Mouse (Mus musculus) cerebellum, postnatal 36 days (tissue): ENCODE measurements at regions not wholly inside any gene's neighbourhood (a gene's known extent, or its start where the extent isn't known, plus 50 kb on each side); places are given as distances from the start of the nearest gene placed in this dataset.

ENCODE experiments used
- DNase-seq, 2 experiments: peaks; one replicate each; pipeline ENCODE4 v3.0.0; 2021 to 2022; ENCODE audit warnings: mixed read lengths in 2 of 2

DNA sequence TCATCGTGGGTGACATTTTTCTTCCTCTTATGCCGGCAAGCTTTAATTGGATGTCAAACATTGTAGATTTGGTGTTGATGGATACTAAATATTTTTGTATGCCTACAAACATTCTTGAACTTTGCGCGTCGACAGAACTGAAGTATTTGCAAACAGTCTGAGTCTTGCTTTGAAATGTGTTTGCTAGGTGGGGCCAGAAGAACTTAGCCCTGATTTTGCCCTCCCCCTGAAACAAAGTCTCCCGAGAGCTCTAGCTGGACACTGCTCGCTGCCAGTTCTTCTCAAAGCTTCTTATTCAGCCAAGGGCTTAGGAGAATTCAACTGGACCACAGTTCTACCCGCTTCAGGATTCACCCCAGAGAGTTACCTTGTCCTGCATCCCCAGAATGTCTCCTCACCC lies 133.0 kb downstream of the Rpap3 start:
- DNase-seq, result no peak

DNA sequence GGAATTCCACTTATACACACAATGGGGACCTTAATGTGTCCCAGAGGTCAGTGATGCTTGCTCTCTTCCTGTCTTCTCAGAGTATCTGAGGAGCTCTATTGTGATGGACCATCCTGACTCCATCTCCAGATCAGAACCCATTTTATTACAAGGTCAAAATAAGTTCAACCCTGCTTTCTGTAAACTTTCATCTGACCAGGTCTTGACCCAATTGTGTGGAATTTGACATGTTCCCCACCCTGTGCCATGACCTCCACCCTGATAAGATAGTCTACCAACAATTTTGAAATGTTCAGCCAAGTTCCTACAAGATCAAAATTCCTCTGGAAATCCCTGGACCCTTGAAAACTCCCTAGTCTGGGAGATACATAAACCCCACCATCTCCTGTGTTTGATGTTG lies 133.7 kb downstream of the Rpap3 start:
- DNase-seq, result no peak

- DNase-seq, result no peak
Measured at GRCm38 (mm10) chr15:97560096-97560495, 145.5 kb downstream of the Rpap3 start.

GRCm38 (mm10) chr15:97558725-97559124 lies 146.9 kb downstream of the Rpap3 start:
- no peak for DNase-seq

- DNase-seq, result no peak
Measured at GRCm38 (mm10) chr15:97548354-97548753, 157.3 kb downstream of the Rpap3 start.

DNA sequence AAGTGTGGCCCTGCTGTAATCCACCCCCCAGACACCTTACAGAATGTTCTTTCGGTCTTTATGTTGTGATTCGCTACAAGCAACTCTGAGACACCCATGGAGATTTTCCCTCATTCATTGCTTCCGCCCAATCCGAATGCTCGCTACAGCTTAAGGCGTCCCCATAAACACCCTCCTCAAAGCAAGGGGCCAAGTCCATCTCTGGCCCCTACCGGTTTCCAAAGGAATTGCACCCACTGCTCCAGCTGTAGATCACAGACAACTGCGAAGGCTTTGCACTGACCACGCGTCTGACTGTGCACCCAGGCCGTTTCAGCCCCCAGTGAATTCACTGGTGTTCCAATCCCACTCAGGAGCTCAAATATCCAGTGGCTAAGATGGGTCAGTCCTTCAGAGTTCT lies 160.6 kb downstream of the Rpap3 start:
- DNase-seq, result no peak

GRCm38 (mm10) chr15:97541646-97542045 lies 164.0 kb downstream of the Rpap3 start:
- no peak for DNase-seq

- no peak for DNase-seq
Measured at GRCm38 (mm10) chr15:97536145-97536544, 169.5 kb downstream of the Rpap3 start.

DNA sequence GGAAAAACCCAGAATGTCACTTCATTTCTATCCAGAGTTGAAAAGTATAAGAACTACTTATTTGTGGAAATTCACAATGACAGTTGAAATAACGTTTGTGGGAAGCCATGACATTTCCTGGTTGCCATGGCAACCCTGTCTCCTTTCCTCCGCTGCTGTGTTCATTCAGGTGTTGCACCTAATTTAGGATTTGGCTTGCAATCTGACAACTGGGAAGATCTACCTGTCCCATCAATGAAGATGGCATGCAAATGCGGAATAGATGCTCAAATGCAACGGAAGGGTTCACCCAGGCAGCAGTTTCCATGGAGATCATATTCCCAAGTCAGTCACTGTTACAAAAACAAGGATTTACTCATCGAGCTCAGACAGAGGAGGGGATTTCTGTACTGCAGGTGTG lies 170.7 kb downstream of the Rpap3 start:
- DNase-seq, result no peak

- DNase-seq, result no peak
Measured at GRCm38 (mm10) chr15:97533553-97534291, 171.9 kb downstream of the Rpap3 start.

GRCm38 (mm10) chr15:97532346-97532910 lies 173.2 kb downstream of the Rpap3 start:
- no peak for DNase-seq

DNA sequence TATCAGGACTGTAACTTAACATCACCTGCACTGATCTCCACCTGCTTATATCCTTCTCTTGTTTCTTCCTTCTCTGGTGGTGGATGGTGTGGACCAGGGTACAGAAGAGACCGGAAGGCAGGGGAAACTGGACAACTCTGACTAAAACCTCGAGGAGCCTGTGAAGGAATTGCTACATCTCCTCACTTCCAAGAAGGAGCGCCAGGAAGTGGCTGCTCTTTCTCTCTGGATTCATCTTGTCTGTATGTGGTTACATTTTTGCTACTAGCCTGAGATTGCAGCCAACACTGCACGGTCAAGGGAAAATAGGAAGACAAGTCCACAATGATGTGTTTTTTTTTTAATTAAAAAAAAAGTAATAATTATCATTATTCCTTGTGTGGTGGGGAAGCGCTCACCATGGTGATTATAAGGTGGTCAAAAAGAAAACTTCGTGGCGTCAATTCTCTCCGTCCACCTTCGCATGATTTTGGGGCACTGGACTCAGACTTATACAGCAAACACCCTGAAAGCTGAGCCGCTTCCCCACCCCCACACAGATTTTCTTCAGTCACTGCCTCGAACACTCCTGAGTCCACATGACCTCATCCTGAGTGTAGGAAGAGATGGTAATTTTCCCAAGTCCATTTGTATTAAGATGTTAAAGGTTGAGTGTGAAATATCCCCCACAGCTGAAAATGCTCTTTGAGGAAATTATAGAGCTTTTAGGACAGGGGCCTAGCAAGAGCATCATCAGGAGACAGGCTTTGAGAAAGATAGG lies 177.2 kb downstream of the Rpap3 start:
- no peak for DNase-seq

GRCm38 (mm10) chr15:97520395-97520794 lies 185.2 kb downstream of the Rpap3 start:
- no peak for DNase-seq

DNA sequence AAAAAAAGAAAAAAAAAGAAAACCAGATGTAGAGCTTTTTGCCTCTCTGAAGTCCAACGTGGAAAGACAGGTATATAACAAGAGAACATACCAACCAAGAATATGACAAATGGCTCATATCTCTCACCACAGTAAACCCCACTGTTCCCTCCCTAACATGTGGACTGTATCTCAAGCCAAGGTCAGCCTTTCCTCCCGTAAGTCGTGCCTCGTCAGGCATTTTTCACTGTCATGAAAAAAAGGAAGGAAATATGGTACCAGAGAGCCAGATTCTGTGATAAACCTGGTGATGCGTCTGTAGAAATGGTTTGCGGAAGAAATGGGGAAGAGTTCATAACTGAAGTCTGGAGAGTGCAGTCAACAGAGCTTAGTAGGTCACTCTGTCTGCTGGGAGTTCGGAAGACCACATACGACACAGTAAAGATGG lies 185.7 kb downstream of the Rpap3 start:
- DNase-seq, result no peak

- DNase-seq, result no peak
Measured at GRCm38 (mm10) chr15:97517926-97518325, 187.7 kb downstream of the Rpap3 start.

DNA sequence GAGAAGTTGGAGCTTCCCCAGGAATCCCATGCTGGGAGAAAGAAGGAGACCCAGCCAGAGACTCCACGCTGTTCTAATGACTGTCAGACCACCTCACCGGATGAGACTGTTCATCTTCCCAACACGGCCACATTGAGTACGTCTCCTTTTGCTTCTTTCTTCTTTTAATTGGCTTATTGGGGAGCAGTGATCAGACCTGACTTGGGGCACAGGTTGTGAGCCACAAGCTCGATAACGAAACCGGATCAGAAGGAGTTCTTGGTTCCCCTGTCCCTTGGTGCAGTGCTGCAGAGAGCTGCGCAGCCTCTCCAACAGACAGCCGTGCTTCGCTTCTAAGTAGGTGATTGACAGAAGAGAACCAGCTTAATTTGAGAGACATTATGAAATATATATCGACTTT lies 188.4 kb downstream of the Rpap3 start:
- DNase-seq, result no peak

DNA sequence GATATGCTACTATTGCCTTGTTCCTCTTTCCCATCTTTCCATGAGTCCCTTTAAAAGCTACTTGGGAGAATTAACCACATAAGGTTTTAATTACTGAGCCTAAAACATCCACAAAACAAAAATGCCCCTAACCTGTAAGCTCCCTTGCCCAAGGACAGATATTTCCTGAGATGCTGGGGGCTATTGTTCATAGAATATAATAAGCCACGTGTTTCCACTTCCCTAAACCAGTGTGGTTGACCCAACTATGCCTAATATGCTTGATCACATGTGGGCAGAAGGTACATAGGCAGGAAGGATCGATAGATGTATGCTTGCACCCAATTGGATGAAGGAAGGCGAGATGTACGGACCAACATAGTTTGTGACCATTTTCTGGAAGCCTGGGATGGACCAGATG lies 189.9 kb downstream of the Rpap3 start:
- no peak for DNase-seq

DNA sequence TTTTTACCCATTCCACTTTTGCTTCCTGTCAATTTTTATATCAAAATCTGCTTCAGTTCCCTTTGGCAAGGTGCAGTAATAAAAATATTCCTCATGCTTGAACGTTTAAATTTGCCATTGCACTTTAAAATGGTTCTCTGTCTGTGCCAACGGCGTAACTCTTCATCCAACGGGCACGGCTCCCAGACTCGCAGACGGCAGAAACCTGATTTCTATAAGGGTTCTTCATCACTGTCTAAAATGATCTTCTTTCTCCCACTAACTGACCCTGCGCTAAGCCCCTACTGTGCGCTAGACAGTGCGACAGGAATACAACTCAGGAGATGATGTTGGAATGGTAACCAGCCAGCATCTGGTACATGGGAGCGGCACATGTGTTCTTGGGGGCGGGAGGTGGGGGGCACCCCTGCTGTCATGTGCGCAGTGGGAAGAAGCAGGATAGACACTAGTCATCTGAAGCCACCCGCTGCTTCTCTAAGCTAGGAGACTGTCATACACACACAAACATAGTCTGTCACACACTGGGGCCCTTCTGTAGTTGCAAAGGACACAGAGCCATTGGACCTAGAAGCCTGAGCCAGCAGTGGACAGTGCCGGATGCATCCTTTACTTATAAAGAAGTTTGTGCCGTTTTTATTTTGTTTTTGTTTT lies 197.8 kb downstream of the Rpap3 start:
- no peak for DNase-seq

DNA sequence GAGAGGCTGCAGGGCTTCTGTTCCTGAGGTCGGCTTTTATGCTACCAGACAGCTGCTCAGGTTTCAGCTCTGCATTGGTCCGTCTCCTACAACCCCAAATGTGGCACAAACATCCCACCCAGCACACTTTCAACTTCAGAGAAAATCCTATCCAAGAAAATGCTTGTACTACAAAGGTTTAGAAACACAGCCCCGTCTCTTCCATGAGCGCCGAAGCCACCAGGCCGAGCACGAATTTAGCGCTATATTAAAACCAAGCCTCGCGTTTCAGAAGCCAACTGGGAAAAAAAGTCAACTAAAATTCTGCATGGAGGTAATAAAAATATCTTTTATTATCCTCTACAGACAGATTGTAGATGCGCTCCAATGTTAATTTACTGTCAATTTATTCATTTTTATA lies 198.4 kb downstream of the Rpap3 start:
- DNase-seq, result no peak

DNA sequence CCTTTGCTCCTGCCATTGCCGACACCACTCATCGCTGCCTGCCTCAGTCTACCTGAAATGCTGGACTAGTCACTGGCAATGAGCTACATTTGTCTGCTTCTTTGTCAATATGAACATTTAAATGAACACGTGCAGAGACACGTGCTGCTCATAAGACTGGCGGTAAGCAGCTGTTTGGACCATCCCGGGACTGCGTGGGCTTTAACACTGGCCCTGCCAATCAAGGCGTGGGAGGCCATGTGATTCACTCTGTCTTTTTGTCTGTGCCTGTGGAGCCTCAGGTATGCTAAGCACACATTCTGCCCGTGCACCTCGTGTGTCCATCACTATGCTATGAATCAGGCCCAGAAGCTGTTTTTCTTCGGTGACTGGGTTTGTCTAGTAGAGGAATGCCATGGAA lies 199.9 kb downstream of the Rpap3 start:
- DNase-seq, result no peak

DNA sequence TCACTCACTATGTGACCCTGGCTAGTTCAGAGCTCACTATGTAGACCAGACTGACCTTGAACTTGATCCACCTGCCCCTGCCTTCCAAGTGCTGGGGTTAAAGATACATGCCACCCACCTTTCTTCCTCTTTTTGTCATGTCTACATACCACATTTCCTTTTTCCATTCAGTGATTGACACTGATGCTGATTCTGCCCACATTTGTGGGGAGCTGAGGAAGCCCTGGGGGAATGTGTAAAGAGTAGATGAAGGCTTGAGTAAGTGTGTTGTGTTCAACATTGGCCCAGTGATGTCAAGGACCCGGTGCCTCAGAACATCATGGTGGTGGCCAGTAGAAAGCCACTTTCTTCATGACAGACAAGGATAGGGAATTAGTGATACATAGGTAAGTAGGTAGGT lies 201.3 kb downstream of the Rpap3 start:
- no peak for DNase-seq

GRCm38 (mm10) chr15:97502056-97502455 lies 203.6 kb downstream of the Rpap3 start:
- no peak for DNase-seq

- DNase-seq, result no peak
Measured at GRCm38 (mm10) chr15:97501420-97501819, 204.2 kb downstream of the Rpap3 start.
